In the genomic region with DNA sequence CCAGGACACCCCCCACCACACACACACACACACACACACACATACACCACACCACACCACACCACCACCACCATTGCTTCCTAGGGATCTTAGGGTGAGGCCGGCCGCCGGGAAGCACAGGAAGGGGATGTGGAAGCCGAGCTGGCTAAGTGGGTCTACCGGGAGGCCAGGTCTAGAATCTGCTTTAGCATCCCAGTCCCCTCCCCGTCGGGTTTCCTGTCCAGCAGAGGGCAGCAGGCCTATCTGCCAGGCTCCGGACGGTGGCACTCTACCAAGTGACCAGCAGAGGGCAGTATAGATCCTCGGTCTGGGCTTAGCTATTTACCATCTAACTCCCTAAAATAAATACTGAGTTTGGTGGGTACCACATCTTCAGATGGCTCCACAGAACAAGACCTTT, we compare ENCODE assay signal across 8 mouse cellular contexts.
DNase-seq lines count a peak whose midpoint lies in the region; ATAC-seq lines count a peak whose summit lies in the region.

No protein-coding gene starts in this region.

- ATAC-seq in activated CD4-positive, CD25-positive, alpha-beta regulatory T cell, adult 4 months: peak; percentile 28
- ATAC-seq in common myeloid progenitor, adult 5-6 weeks (replicated peaks; ENCODE audit: low read depth, poor library complexity, severe bottlenecking): peak; percentile 82
- ATAC-seq in megakaryocyte progenitor cell, adult 5-6 weeks (replicated peaks; ENCODE audit: poor library complexity): peak; percentile 91

- peak; percentile 71 to 76 for DNase-seq in gastrocnemius, adult 8-10 months (ENCODE audit: low spot score in 2 of 2)
- DNase-seq in hindlimb bud, embryonic 11.5 days (ENCODE audit: extremely low spot score, low read depth, low spot score): peak; percentile 89
- peak; percentile 85 to 86 for DNase-seq in left cerebral cortex, adult 8-10 months (ENCODE audit: low spot score in 2 of 2)
- DNase-seq in right cerebral cortex, postnatal 10 days (ENCODE audit: low spot score in 2 of 2): peak; percentile 93 to 94
- DNase-seq in urinary bladder, postnatal 14 days (ENCODE audit: low spot score): peak; percentile 88

Comparison
In these comparisons a context has a peak if more than half of its experiments do, and no peak if none do; other contexts are left out.
1. Peak in every context shown above with its lines: DNase-seq and ATAC-seq.
2. ATAC-seq: peak in every context shown above with its lines; median percentile 91 in megakaryocyte progenitor cell, adult 5-6 weeks; 82 in common myeloid progenitor, adult 5-6 weeks; 28 in activated CD4-positive, CD25-positive, alpha-beta regulatory T cell, adult 4 months.